Mouse (Mus musculus): ENCODE results near the gene RPS10-NUDT3. TPM values are rescaled to one million over a fixed set of nuclear protein-coding genes. Genes with fewer than 3 reads are reported as not detected.
A peak's percentile ranks its signal among the peaks of the same experiment; 100 is the strongest.

The RPS10-NUDT3 gene
- polyA plus RNA-seq, 1 experiment from 2014 or later: not detected

- WGBS: 1% methylated on average over 58 of the region's 58 CpGs
- H3K27ac ChIP-seq: peak within 1 kb of the TSS; percentile 33
- ATAC-seq (ENCODE audit: insufficient number of reproducible peaks, low FRiP score, low TSS enrichment, low read depth): peak; percentile 90
- H3K4me3 ChIP-seq: peak within 1 kb of the TSS; percentile 68
- no peaks in the 10 kb centered on the region for H3K27me3 ChIP-seq
- H3K9ac ChIP-seq: peak within 1 kb of the TSS; percentile 76
- H3K9me3 ChIP-seq: no peaks in the 10 kb centered on the region
- H3K4me1 ChIP-seq: peaks cover 32% of the 10 kb centered on the region
- H3K4me2 ChIP-seq: peak within 1 kb of the TSS; percentile 96
- no peaks in the 10 kb centered on the region for H3K36me3 ChIP-seq
Observed at GRCm38 (mm10) chr17:27565163-27565941, 69.7 kb downstream of the RPS10-NUDT3 start, which contains the start of gene AI413582. Gene AI413582, minus strand, starts transcription at chr17:27565756.

GRCm38 (mm10) chr17:27564391-27565162 is 70.4 kb downstream of the RPS10-NUDT3 start:
- H3K4me3 ChIP-seq: peak overlapping the region; percentile 68
- peak overlapping the region; percentile 76; the same call in 1 of the 2 replicates for H3K9ac ChIP-seq
- WGBS: 14% methylated on average over 20 of the region's 20 CpGs
- H3K27ac ChIP-seq: no peak overlapping the region
- H3K27me3 ChIP-seq: no peaks in the 10 kb centered on the region
- peaks cover 36% of the 10 kb centered on the region for H3K4me1 ChIP-seq
- peak overlapping the region; percentile 96 for H3K4me2 ChIP-seq
- no peaks in the 10 kb centered on the region for H3K36me3 ChIP-seq
- no peak for ATAC-seq (ENCODE audit: insufficient number of reproducible peaks, low FRiP score, low TSS enrichment, low read depth)
- H3K9me3 ChIP-seq: no peaks in the 10 kb centered on the region

- Histone ChIP-seq H3K4me1 (peaks cover 42% of the 10 kb centered on the region), H3K4me3 (no peak overlapping the region), H3K9ac (no peak overlapping the region), H3K9me3 (no peaks in the 10 kb centered on the region), H3K27ac (no peak overlapping the region), H3K4me2 (no peak overlapping the region), H3K27me3 (no peaks in the 10 kb centered on the region), H3K36me3 (no peaks in the 10 kb centered on the region)
- WGBS: 52% methylated on average over 7 of the region's 7 CpGs
- no peak for ATAC-seq (ENCODE audit: insufficient number of reproducible peaks, low FRiP score, low TSS enrichment, low read depth)
Observed at GRCm38 (mm10) chr17:27563771-27564244, 71.2 kb downstream of the RPS10-NUDT3 start.

- no peak for ATAC-seq (ENCODE audit: insufficient number of reproducible peaks, low FRiP score, low TSS enrichment, low read depth)
- Histone ChIP-seq H3K27ac (no peak overlapping the region), H3K9me3 (no peaks in the 10 kb centered on the region), H3K4me3 (no peak overlapping the region), H3K4me2 (no peak overlapping the region), H3K9ac (no peak overlapping the region), H3K36me3 (no peaks in the 10 kb centered on the region), H3K4me1 (peaks cover 56% of the 10 kb centered on the region), H3K27me3 (no peaks in the 10 kb centered on the region)
- 52% methylated on average over 10 of the region's 11 CpGs for WGBS
Observed at GRCm38 (mm10) chr17:27561809-27562526, 73.1 kb downstream of the RPS10-NUDT3 start.

- no peak overlapping the region for H3K27ac ChIP-seq
- H3K4me2 ChIP-seq: no peak overlapping the region
- no peak overlapping the region for H3K9ac ChIP-seq
- ATAC-seq (ENCODE audit: insufficient number of reproducible peaks, low FRiP score, low TSS enrichment, low read depth): no peak
- peaks cover 55% of the 10 kb centered on the region for H3K4me1 ChIP-seq
- WGBS: 84% methylated on average over 13 of the region's 13 CpGs
- H3K4me3 ChIP-seq: no peak overlapping the region
- no peaks in the 10 kb centered on the region for H3K27me3 ChIP-seq
- no peaks in the 10 kb centered on the region for H3K9me3 ChIP-seq
- no peaks in the 10 kb centered on the region for H3K36me3 ChIP-seq
Observed at GRCm38 (mm10) chr17:27560926-27561480, 74.0 kb downstream of the RPS10-NUDT3 start.

- H3K9ac ChIP-seq: no peak overlapping the region
- peaks cover 62% of the 10 kb centered on the region for H3K4me1 ChIP-seq
- no peaks in the 10 kb centered on the region for H3K27me3 ChIP-seq
- WGBS: 74% methylated on average over 12 of the region's 12 CpGs
- H3K4me2 ChIP-seq: no peak overlapping the region
- H3K36me3 ChIP-seq: no peaks in the 10 kb centered on the region
- no peaks in the 10 kb centered on the region for H3K9me3 ChIP-seq
- H3K27ac ChIP-seq: no peak overlapping the region
- H3K4me3 ChIP-seq: no peak overlapping the region
- no peak for ATAC-seq (ENCODE audit: insufficient number of reproducible peaks, low FRiP score, low TSS enrichment, low read depth)
Observed at GRCm38 (mm10) chr17:27559596-27559995, 75.4 kb downstream of the RPS10-NUDT3 start.

- Histone ChIP-seq H3K27ac (no peak overlapping the region), H3K9ac (no peak overlapping the region), H3K27me3 (no peaks in the 10 kb centered on the region), H3K4me1 (peaks cover 63% of the 10 kb centered on the region), H3K4me2 (peak overlapping the region; percentile 92), H3K9me3 (no peaks in the 10 kb centered on the region), H3K4me3 (peak overlapping the region; percentile 82; the same call in 1 of the 2 replicates), H3K36me3 (no peaks in the 10 kb centered on the region)
- ATAC-seq (ENCODE audit: insufficient number of reproducible peaks, low FRiP score, low TSS enrichment, low read depth): no peak
- 10% methylated on average over 5 of the region's 5 CpGs for WGBS
Observed at GRCm38 (mm10) chr17:27558845-27559244, 76.2 kb downstream of the RPS10-NUDT3 start.

GRCm38 (mm10) chr17:27557927-27558661 is 76.9 kb downstream of the RPS10-NUDT3 start:
- Histone ChIP-seq H3K4me2 (peak overlapping the region; percentile 92), H3K27me3 (no peaks in the 10 kb centered on the region), H3K9me3 (no peaks in the 10 kb centered on the region), H3K36me3 (no peaks in the 10 kb centered on the region), H3K27ac (peak overlapping the region; percentile 94), H3K4me3 (peak overlapping the region; percentile 82), H3K4me1 (peaks cover 63% of the 10 kb centered on the region), H3K9ac (peak overlapping the region; percentile 65; the same call in 1 of the 2 replicates)
- WGBS: 6% methylated on average over 14 of the region's 14 CpGs
- no peak for ATAC-seq (ENCODE audit: insufficient number of reproducible peaks, low FRiP score, low TSS enrichment, low read depth)

GRCm38 (mm10) chr17:27557181-27557926 is 77.7 kb downstream of the RPS10-NUDT3 start:
- Histone ChIP-seq H3K4me3 (peak overlapping the region; percentile 82), H3K27ac (peak overlapping the region; percentile 94), H3K36me3 (no peaks in the 10 kb centered on the region), H3K9ac (peak overlapping the region; percentile 65), H3K9me3 (no peaks in the 10 kb centered on the region), H3K4me2 (peak overlapping the region; percentile 92), H3K4me1 (peaks cover 66% of the 10 kb centered on the region), H3K27me3 (no peaks in the 10 kb centered on the region)
- WGBS: under 1% methylated on average over 55 of the region's 75 CpGs
- no peak for ATAC-seq (ENCODE audit: insufficient number of reproducible peaks, low FRiP score, low TSS enrichment, low read depth)

GRCm38 (mm10) chr17:27556315-27557011 is 78.6 kb downstream of the RPS10-NUDT3 start, which contains the start of gene Hmga1:
Gene Hmga1, plus strand, starts transcription at chr17:27556497.
- peak within 1 kb of the TSS; percentile 65 for H3K9ac ChIP-seq
- H3K9me3 ChIP-seq: no peaks in the 10 kb centered on the region
- ATAC-seq (ENCODE audit: insufficient number of reproducible peaks, low FRiP score, low TSS enrichment, low read depth): peak; percentile 54; the same call in 1 of the 2 replicates
- peak within 1 kb of the TSS; percentile 82 for H3K4me3 ChIP-seq
- H3K4me2 ChIP-seq: peak within 1 kb of the TSS; percentile 92
- no peaks in the 10 kb centered on the region for H3K27me3 ChIP-seq
- WGBS: under 1% methylated on average over 79 of the region's 79 CpGs
- peaks cover 60% of the 10 kb centered on the region for H3K4me1 ChIP-seq
- H3K36me3 ChIP-seq: no peaks in the 10 kb centered on the region
- peak within 1 kb of the TSS; percentile 94 for H3K27ac ChIP-seq

Measured in limb, embryonic 15.5 days (tissue).